Mouse (Mus musculus): Measurements from ENCODE around the gene Gpr180.

DNA sequence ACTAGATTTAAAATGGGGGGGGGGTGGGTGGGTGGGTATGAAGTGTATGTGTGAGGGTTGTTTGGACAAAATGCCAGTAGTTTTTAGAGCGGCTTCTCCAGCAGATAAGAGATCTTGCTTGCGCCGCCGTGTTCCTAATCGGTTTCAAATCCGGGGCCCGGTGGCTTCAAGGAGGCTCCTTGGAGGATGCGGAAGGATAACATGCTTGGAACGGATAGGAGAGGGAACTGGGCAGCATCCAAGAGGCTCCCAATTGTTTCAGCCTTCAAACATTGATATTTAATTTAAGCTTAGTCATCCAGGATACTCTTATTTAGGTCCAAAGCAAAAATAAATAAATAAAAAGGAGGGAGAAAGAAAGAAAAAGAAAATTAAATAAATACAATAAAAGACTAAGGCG lies 56.7 kb downstream of the Gpr180 start:
- TF ChIP-seq CTCF (IDR thresholded peaks at IDR 0.05; ENCODE audit: insufficient read depth, low read depth, low read length) (no peak), POLR2A (IDR thresholded peaks at IDR 0.05; ENCODE audit: insufficient read depth, low read depth, low read length) (no peak)
